Mouse (Mus musculus) R1 (cell line): Measurements from ENCODE around the gene Ufsp1.

Experiments
- DNase-seq: peaks from one replicate; pipeline ENCODE4 v3.0.0-alpha.2; 2018; ENCODE audit warnings: low read depth, low spot score

Ufsp1 gene

GRCm38 (mm10) chr5:137295296-137295695, 867 bp downstream of the Ufsp1 start:
- no peak for DNase-seq

DNA sequence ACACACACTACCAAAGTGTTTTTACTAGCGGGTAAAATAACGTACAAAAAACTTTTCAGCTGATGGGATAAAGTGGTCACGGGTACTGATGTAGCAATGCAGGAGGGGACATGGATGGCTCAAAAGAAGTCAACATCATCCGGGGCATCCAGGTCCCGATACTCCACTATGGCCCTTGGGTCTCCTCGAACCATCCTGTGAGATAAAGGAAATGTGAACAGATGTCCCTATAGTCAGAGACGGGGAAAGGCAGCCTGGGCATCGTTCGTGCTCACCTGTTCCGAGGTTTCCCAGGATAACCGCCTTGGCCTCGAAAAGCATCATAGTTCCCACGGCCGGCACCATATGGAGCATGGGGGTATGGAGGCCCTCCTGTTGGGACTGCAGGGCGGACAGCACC, 1.3 kb downstream of the Ufsp1 start:
- no peak for DNase-seq

DNA sequence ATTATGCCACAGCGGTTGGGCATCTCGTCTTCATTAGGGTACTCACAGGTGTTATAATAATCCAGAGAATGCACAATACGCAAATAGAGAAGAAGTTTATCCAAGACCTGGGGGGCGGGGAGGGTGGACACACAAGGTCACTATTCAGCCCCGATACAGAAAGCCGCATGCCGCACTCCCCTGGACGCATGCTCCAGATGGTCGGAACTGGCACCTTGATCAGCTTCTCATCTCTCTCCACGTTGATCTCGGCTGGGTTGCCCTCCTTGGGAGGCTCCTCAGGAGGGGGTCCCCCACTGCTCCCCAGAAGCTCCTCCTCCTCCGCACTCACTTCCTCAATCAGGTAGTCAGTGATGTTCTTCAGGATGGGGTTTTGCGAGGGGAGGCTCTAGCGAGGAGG, 2.7 kb downstream of the Ufsp1 start:
- DNase-seq: no peak

GRCm38 (mm10) chr5:137299240-137299639, 4.8 kb downstream of the Ufsp1 start:
- no peak for DNase-seq

DNA sequence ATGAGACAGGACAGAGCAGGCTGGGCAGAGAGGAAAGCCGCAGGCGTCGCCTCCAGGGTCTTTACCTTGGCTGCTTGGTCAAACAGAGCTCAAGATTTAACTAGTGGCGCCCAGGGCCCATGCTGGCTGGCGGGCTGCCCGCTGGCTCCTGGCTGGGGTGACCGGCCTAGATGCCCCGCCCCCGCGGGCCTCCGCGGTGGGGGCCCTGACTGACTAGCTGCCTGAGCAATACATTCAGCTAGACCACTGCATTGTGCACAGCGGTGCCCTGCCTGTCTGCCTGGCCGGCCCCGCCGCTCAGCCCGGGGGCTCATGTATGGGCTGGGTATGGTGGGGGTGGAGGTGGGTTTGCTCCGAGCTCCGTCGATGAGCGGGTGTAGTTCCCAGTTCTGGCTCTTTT, 6.8 kb downstream of the Ufsp1 start:
- DNase-seq: no peak

DNA sequence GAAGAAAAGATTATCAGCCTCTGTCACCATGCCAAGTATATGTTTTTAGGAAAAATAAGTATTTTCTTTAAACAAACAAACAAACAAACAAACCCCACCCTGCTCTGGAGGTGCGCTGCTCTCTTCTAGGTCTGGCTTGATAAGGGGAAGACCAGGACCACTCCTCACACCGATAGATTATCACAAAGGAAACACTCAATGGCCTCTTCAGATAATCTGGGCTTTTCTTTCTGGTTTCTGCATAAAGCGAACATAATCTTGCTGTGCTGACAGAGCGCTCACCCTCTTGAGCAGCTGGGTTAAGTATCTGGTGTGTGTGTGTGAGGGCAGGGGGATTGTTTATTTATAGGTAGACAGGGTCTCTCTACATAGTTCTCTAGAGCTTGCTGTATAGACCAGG, 9.2 kb downstream of the Ufsp1 start:
- no peak for DNase-seq

DNA sequence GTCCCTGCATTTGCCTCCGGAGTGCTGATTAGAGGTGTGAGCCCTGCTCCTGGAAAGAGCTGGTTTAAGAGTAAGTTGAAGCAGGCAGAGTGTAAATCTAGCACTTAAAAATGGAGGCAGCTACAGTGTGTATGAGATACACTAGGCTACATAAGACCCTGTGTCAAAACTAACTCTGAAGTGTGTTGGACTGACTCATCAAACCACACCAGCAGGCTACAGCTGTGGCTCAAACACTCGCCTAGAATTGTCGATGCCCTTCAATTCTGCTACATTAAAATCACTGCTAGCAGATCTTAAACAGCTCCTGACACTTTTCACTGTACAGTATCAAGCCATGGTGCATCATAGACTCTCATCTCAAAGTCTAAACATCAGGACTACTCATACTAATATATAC, 9.7 kb downstream of the Ufsp1 start:
- no peak for DNase-seq

- DNase-seq: no peak
These were observed 10.4 kb downstream of the Ufsp1 start for GRCm38 (mm10) chr5:137304816-137305215.

DNA sequence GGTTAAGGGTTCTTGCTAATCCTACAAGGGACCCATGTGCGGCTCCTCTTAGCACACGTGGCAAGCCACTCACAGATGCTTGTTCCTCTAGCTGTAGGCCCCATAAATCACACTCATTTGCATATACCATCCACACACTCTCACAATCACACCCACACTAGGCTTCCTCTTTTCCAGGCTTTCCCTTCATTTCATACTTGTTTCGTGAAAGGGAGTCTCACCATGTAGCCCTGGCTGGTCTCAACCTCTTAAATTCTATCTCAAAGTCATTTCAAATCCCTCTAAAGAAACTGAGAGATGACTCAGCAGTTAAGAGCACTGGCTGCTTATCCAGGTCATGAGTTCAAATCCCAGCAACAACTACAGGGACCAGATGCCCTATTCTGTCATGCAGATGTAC, 11.4 kb downstream of the Ufsp1 start:
- DNase-seq: peak; percentile 92

DNA sequence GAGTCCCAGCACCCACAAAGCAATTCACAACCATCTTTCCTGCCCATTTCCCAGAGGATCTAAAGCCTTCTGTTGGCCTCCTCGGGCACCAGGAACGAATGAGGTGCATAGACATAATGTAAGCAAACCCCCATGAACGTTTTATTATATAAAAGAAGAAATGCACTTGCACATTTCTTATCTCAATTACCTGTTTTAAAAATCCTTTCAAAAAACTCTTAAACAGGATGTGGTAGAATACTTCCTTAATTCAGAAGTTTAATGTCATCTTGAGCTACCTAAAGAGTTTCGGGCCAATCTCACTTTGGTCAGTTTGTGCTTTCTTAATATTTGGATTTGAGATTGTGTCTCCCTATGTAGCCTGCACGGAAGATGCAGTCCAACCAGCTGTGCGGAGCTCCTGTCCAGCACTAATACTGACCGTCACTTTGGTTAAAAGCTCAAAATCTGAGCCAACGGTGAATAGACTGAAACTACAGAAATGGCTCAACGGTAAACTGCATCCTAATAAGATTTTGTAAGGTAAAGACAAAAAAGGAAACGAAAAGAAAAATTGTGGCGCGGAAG, 12.1 kb downstream of the Ufsp1 start:
- DNase-seq: no peak

- DNase-seq: peak; percentile 98
These were observed 12.9 kb downstream of the Ufsp1 start, which contains the start of gene Srrt for GRCm38 (mm10) chr5:137307071-137307912. Gene Srrt, minus strand, starts transcription at chr5:137307674.

GRCm38 (mm10) chr5:137308356-137308755, 13.9 kb downstream of the Ufsp1 start:
- DNase-seq: peak; percentile 77

GRCm38 (mm10) chr5:137313466-137314192, 19.2 kb downstream of the Ufsp1 start:
- DNase-seq: no peak

- DNase-seq: peak; percentile 94
These were observed 20.0 kb downstream of the Ufsp1 start, which contains the start of gene Trip6 for GRCm38 (mm10) chr5:137314193-137315083. Gene Trip6, minus strand, starts transcription at chr5:137314404.

DNA sequence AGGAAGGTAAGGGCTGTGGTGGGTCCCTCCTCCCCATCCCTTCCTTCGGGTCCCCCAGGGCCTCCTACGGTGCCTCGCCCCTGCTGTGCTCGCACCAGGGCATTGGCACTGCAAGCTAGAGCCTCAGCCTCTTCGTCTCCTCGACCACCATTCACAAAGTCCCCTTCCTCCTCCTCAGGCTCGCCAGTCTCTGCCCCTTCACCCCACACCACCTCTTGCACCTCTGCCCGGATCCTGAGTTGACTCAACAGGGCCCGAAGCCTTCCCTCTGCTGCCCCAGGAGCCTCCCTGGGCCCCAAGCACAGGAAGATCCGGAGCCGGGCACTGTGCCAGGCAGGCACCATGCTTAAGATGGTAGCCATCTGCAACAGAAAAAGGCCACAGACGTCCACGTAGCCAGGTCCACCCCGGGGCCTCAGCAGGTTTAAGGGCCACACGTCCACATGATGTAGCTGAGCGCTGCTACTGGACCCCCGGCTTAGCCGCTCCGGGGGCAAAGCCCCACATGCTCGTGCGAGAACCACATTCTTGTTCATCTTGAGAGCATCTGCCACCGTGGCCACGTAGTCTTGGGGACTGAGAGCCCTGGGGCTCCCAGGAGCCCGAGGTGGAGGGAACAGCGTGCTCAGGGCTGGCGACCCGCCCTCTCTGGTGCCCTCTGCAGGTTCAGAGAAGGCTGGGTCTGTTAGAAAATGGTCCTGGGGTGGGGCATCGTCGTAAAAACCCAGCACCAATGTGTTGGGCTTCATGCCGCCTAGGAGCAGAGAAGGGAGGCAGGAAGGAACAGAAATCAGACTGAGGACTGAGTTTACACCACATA, 20.9 kb downstream of the Ufsp1 start:
- DNase-seq: peak; percentile 74

- no peak for DNase-seq
These were observed 22.9 kb downstream of the Ufsp1 start for GRCm38 (mm10) chr5:137317361-137317760.

- DNase-seq: no peak
These were observed 24.1 kb downstream of the Ufsp1 start for GRCm38 (mm10) chr5:137318570-137318969.

DNA sequence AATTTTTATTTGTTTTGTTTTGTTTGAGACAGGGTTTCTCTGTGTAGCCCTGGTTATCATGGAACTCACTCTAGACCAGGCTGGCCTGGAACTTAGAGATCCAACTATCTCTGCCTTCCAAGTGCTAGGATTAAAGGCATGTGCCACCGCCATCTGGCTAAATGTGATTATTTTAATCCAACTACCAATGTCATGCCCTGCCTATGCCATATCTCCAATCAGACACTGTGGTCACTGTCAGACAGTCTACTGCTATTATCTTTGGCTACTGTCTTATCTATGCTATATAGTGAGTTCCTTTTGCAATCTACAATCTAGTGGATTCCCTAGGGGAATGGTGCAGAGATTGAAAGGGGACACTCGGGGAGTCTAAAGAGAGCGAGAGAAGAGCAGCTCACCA, 26.6 kb downstream of the Ufsp1 start:
- DNase-seq: no peak

GRCm38 (mm10) chr5:137330910-137331309, 36.5 kb downstream of the Ufsp1 start:
- no peak for DNase-seq

- no peak for DNase-seq
These were observed 38.6 kb downstream of the Ufsp1 start for GRCm38 (mm10) chr5:137332857-137333511.
